Mouse (Mus musculus) regulatory T cell (primary cell): Measurements from ENCODE around the gene Ass1.
"Not testable (repeated sequence)": the region's sequence is repeated elsewhere in the genome, so short reads cannot be mapped to it uniquely, and the experiment has no call there.

ENCODE experiments used
- in situ Hi-C: fragments of 300-600 bp; cut with MboI, MseI; formaldehyde crosslinking; loops from one replicate; pipeline ENCODE4 v1.15.1; 2025; ENCODE audit warnings: high pct_unique_total_duplicates

Ass1 gene

DNA sequence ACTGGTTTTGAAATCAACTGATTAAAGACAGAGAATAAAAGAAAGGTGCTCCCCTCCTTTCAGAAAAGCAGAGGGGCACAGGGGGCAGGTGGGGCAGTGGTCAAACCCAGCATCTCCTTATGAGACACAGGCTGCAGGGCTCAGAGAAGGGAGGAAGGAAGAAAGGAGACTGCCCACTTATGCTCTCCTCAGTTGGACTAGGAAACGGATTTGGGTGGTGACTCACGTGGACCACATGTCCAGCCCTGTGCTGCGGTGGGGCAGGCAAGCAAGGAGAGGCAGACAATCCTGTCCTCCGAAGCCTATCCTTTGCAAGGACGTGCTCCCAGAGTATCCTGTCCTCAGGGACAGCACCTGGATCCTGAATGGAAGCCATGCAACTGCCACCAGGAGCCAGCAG is 54.6 kb downstream of the Ass1 start:
- in situ Hi-C loops = no loop called here

DNA sequence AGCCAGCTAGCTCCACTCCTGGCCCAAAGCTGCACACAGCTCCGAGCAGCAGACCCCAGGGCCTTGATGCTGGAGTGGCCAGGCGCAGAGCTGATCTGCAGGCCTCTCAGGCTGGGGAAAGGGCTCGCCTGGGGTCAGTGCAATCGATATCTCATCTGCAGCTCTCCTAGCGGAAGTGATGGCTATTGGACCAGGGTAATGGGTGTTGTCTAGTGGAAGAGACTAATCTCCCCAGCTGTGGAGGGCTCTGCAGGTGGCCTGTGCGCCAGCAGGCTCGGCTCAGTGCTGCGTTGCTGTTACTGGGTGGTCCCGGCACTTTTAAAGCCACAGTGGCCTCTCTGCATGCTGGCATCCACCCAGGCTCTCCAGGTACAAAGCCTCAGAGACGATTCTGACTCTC is 55.8 kb downstream of the Ass1 start:
- in situ Hi-C loops = no loop called here

DNA sequence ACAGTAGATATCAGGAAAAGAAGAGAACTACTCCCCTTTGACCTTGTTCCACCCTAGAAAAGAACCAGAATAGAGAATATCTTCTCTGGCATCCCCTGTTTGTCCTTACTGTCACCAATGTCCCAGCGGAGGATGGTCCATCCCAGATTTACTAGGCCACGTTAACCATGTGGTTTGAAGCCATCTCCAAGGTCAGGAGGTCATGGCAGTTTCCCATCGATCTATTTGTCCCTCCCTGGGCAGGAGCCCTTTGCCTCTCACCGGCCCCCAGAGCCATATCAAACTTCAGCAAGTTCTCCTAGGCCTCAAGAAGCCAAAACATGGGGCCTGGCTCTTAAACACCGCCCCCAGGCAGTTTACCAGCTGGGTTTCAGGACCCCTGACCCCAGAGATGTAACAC is 60.2 kb downstream of the Ass1 start:
- in situ Hi-C loops = no loop called here

DNA sequence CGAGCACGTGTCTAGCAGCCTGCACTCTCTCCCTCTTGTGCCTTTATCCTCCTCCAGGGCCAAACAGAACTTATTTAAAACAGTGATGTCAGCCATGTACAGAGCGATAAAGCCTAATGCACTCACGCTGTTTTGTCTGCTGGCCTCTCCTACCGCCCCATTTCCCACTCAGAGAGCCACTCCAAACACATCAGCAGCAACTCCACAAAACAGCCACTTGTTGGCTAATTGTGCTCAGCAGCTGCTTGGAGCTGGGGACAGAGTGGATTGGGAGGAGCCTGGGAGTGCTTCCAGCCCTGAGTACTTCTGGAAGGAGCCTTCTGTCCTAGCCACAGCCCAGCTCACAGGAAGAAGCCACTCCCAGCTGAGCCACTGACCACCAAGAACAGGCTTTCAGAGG is 67.0 kb downstream of the Ass1 start:
- in situ Hi-C loops = no loop called here

DNA sequence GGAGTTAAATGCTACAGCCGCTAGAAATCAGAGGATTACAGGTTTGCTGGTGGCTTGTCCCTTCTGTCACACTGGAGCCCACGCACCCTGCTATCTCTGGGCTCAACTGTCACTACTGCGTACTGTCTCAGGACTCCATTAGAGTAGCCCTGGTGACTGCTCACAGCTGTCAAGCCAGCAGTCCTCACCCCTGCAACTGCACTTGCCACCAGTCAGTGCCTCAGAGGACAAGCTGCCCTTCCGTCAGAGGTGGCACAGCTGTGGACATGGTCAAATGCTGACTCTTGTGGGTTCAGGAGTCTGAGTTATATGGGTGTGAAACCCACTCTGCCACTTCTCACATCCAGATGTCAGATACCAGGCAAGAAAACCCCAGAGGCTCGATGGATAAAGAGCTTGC is 68.7 kb downstream of the Ass1 start:
- in situ Hi-C loops = no loop called here

DNA sequence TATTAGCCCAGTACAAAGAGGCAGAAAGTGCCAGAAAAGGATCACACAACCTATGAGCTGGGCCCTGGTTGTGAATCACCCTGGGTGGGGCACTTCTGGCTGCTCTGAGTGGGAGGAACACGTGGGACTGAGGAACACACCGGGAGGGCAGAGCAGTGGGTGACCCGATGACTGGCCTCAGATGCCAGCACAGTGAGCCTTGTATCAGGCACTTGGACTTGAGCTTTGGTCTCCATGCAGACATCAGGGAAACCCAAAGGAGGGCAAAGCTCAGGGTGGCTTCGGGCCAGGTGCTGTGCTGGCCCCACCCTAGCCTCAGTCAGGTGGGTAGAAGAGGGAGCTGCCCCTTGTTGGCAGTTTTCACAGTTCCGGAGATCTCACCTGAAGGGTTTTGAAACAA is 71.6 kb downstream of the Ass1 start:
- in situ Hi-C loops = no loop called here

DNA sequence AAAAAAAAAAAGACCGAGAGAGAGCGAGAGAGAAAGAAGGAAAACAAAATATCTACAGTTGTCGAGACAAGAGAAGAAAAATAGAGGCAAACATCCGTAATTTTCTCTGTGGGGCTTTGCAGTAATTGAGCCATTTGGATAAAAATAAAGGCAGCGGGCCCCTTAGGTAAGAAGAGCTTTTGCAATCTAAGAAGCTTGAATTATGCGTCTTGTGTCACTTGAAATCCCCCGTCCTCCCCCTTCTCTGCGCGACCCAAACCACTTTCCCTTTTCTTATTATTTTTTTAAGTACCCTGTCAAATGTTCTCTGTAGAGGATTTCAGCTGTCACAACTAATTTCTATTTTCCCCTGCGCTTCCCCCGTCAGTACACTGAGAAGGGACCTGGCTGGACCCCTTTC is 77.7 kb downstream of the Ass1 start:
- in situ Hi-C loops = no loop called here

DNA sequence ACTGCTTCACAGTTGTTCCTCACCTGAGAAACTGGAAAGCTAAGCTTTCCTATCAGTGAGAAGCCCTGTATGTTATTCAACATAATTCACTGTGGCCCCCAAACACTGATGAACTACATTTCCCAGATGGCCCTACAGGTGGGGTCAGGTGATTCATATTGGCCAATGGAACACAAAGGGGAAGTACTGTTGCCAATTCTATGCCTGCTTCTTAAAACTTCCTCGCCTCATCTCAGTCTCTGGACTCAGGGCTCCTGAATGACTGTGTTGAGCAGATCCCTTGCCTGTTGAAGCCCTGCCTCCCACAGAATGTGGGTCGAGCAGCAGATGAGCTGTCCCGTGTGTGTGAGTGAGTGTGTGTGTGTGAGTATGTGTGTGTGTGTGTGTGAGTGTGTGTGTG is 80.5 kb downstream of the Ass1 start:
- in situ Hi-C loops = no loop called here

DNA sequence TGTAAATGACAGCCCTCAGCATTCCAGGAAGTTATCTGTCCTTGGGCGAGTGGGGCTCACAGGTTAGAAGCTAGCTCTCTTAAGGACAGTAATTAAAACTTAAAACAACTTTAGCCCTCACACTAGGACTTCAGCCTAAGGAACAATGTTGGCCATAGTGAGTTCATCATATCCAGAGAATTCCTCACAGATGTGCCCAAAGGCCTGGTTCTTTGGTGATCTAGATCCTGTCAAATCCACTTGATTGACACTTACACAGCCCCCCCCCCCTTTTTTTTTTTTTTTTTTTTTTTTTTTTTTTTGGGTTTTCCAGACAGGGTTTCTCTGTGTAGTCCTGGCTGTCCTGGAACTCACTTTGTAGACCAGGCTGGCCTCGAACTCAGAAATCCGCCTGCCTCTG is 81.3 kb downstream of the Ass1 start:
- in situ Hi-C loops = not testable (repeated sequence)

DNA sequence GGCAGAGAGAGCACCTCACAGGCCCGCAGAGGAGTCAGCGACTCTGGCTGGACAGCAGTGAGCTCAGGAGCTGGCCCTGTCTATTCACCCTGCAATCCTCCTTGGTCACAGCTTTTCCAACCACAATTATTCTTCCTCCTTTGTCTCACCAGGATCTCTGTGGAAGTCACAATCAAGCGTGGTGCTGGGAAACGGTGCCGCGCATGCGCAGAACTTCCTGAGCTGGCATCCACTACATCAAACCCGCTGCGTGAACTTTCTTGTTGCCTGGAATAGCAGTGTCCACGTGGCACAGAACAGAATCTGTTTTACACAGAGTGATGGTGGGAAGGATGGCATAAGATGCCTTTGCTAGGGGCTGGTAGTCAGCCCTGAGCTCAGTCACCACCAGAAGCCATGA is 82.0 kb downstream of the Ass1 start:
- in situ Hi-C loops = no loop called here

DNA sequence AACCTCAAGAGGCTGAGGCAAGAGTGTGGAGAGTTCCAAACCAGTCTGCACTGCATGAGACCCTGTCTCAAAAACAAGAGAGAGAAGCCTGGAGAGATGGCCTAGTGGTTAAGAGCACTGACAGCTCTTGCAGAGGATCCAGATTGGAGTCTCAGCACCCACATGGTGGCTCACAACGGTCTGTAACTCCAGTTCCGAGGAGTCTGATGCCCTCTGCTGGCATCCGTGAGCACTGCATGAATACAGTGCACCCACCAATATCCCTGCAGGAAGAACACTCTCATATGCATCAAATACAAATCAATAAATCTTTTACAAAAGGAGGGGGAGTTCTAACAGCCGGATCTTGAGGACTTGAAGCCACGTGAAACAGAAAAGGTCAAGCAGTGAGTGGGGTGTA is 84.6 kb downstream of the Ass1 start:
- in situ Hi-C loops = no loop called here
